Mouse (Mus musculus): ENCODE measurements around the gene L1td1. TPM values are rescaled to one million over a fixed set of nuclear protein-coding genes. Genes with fewer than 3 reads are reported as not detected.

The L1td1 gene
- polyA plus RNA-seq, 1 experiment from 2014 or later = not detected

Other genes starting within 250 kb of the L1td1 start
- 0.90 and 1.1 TPM in 2 replicates for gene Kank4, start 90.8 kb downstream of the L1td1 start, polyA plus RNA-seq (2016; fragmentation: Nextera tagmentation; extraction: Ambion mirVana)
- gene I0C0044D17Rik, start 97.1 kb downstream of the L1td1 start, polyA plus RNA-seq (2016; fragmentation: Nextera tagmentation; extraction: Ambion mirVana) = not detected in 2 replicates
- 71.1 and 102 TPM in 2 replicates for gene Usp1, start 197.1 kb downstream of the L1td1 start, polyA plus RNA-seq (2016; fragmentation: Nextera tagmentation; extraction: Ambion mirVana)

Data from hindbrain, embryonic 10.5 days (tissue).